Mouse (Mus musculus): ENCODE results near the gene Optn.

The Optn gene

GRCm38 (mm10) chr2:4986798-4987197 lies 77.1 kb downstream of the Optn start:
- no peak for DNase-seq (ENCODE audit: low read depth, low spot score)

- peak; percentile 55 for DNase-seq (ENCODE audit: low read depth, low spot score)
These were observed 78.9 kb downstream of the Optn start for GRCm38 (mm10) chr2:4985000-4985399.

- no peak for DNase-seq (ENCODE audit: low read depth, low spot score)
These were observed 79.9 kb downstream of the Optn start for GRCm38 (mm10) chr2:4983987-4984386.

GRCm38 (mm10) chr2:4978091-4978490 lies 85.8 kb downstream of the Optn start:
- DNase-seq (ENCODE audit: low read depth, low spot score) = peak; percentile 55

- no peak for DNase-seq (ENCODE audit: low read depth, low spot score)
These were observed 88.0 kb downstream of the Optn start, which contains the start of gene Ucma for GRCm38 (mm10) chr2:4975807-4976206. Ucma (plus strand) TSS chr2:4976122.
